Mouse (Mus musculus): ENCODE data around the gene Fndc3b. TPM values are rescaled to one million over a fixed set of nuclear protein-coding genes. Genes with fewer than 3 reads are reported as not detected.

Fndc3b gene
- polyA plus RNA-seq, 1 experiment from 2014 or later, result 4.7 TPM

GRCm38 (mm10) chr3:27642381-27642780 lies 68.7 kb downstream of the Fndc3b start:
- DNase-seq (ENCODE audit: low spot score) (no peak), ATAC-seq (no peak)
- H3K27ac ChIP-seq (ENCODE audit: low read depth, low read length), result no peak overlapping the region
- no peaks in the 10 kb centered on the region for H3K36me3 ChIP-seq (ENCODE audit: control insufficient read depth, insufficient read depth, low read length)
- H3K27me3 ChIP-seq (replicated peaks; ENCODE audit: control insufficient read depth, insufficient read depth, low read length), result no peaks in the 10 kb centered on the region
- no peaks in the 10 kb centered on the region for H3K9me3 ChIP-seq (replicated peaks; ENCODE audit: control insufficient read depth, low read length)
- H3K4me3 ChIP-seq (ENCODE audit: low read depth, low read length), result no peak overlapping the region
- no peak overlapping the region for H3K4me2 ChIP-seq (ENCODE audit: low read length)
- no peak overlapping the region for H3K9ac ChIP-seq (ENCODE audit: low read length)
- peaks cover 12% of the 10 kb centered on the region; the same call in 1 of the 2 replicates for H3K4me1 ChIP-seq (ENCODE audit: control insufficient read depth, insufficient read depth, low read length)
- WGBS, result 88% methylated on average over 6 of the region's 6 CpGs

GRCm38 (mm10) chr3:27639701-27640100 lies 71.4 kb downstream of the Fndc3b start:
- H3K27ac ChIP-seq (ENCODE audit: low read depth, low read length), result no peak overlapping the region
- no peaks in the 10 kb centered on the region for H3K36me3 ChIP-seq (ENCODE audit: control insufficient read depth, insufficient read depth, low read length)
- peaks cover 2% of the 10 kb centered on the region for H3K4me1 ChIP-seq (ENCODE audit: control insufficient read depth, insufficient read depth, low read length)
- DNase-seq (ENCODE audit: low spot score) (no peak), ATAC-seq (no peak)
- H3K4me2 ChIP-seq (ENCODE audit: low read length), result no peak overlapping the region
- H3K4me3 ChIP-seq (ENCODE audit: low read depth, low read length), result no peak overlapping the region
- 98% methylated on average over 4 of the region's 4 CpGs for WGBS
- no peaks in the 10 kb centered on the region for H3K27me3 ChIP-seq (replicated peaks; ENCODE audit: control insufficient read depth, insufficient read depth, low read length)
- H3K9ac ChIP-seq (ENCODE audit: low read length), result no peak overlapping the region
- H3K9me3 ChIP-seq (replicated peaks; ENCODE audit: control insufficient read depth, low read length), result no peaks in the 10 kb centered on the region

GRCm38 (mm10) chr3:27637046-27637661 lies 74.0 kb downstream of the Fndc3b start:
- no peaks in the 10 kb centered on the region for H3K27me3 ChIP-seq (replicated peaks; ENCODE audit: control insufficient read depth, insufficient read depth, low read length)
- no peak overlapping the region for H3K9ac ChIP-seq (ENCODE audit: low read length)
- no peak for DNase-seq (ENCODE audit: low spot score)
- H3K4me2 ChIP-seq (ENCODE audit: low read length), result no peak overlapping the region
- no peak for ATAC-seq
- H3K4me3 ChIP-seq (ENCODE audit: low read depth, low read length), result no peak overlapping the region
- H3K4me1 ChIP-seq (ENCODE audit: control insufficient read depth, insufficient read depth, low read length), result peaks cover 2% of the 10 kb centered on the region
- WGBS, result 71% methylated on average over 6 of the region's 6 CpGs
- H3K36me3 ChIP-seq (ENCODE audit: control insufficient read depth, insufficient read depth, low read length), result no peaks in the 10 kb centered on the region
- H3K9me3 ChIP-seq (replicated peaks; ENCODE audit: control insufficient read depth, low read length), result no peaks in the 10 kb centered on the region
- H3K27ac ChIP-seq (ENCODE audit: low read depth, low read length), result no peak overlapping the region

GRCm38 (mm10) chr3:27635776-27636175 lies 75.3 kb downstream of the Fndc3b start:
- H3K4me2 ChIP-seq (ENCODE audit: low read length), result no peak overlapping the region
- no peaks in the 10 kb centered on the region for H3K36me3 ChIP-seq (ENCODE audit: control insufficient read depth, insufficient read depth, low read length)
- peaks cover 2% of the 10 kb centered on the region for H3K4me1 ChIP-seq (ENCODE audit: control insufficient read depth, insufficient read depth, low read length)
- H3K27me3 ChIP-seq (replicated peaks; ENCODE audit: control insufficient read depth, insufficient read depth, low read length), result no peaks in the 10 kb centered on the region
- ATAC-seq, result no peak
- H3K4me3 ChIP-seq (ENCODE audit: low read depth, low read length), result no peak overlapping the region
- WGBS, result 18% methylated on average over 3 of the region's 3 CpGs
- no peak overlapping the region for H3K27ac ChIP-seq (ENCODE audit: low read depth, low read length)
- no peaks in the 10 kb centered on the region for H3K9me3 ChIP-seq (replicated peaks; ENCODE audit: control insufficient read depth, low read length)
- H3K9ac ChIP-seq (ENCODE audit: low read length), result no peak overlapping the region
- DNase-seq (ENCODE audit: low spot score), result no peak

- 100% methylated on average over 1 of the region's 1 CpGs for WGBS
- H3K27me3 ChIP-seq (replicated peaks; ENCODE audit: control insufficient read depth, insufficient read depth, low read length), result no peaks in the 10 kb centered on the region
- H3K9me3 ChIP-seq (replicated peaks; ENCODE audit: control insufficient read depth, low read length), result no peaks in the 10 kb centered on the region
- H3K4me1 ChIP-seq (ENCODE audit: control insufficient read depth, insufficient read depth, low read length), result peaks cover 2% of the 10 kb centered on the region
- no peak overlapping the region for H3K4me3 ChIP-seq (ENCODE audit: low read depth, low read length)
- ATAC-seq (no peak), DNase-seq (ENCODE audit: low spot score) (no peak)
- no peak overlapping the region for H3K4me2 ChIP-seq (ENCODE audit: low read length)
- no peak overlapping the region for H3K9ac ChIP-seq (ENCODE audit: low read length)
- H3K36me3 ChIP-seq (ENCODE audit: control insufficient read depth, insufficient read depth, low read length), result no peaks in the 10 kb centered on the region
- H3K27ac ChIP-seq (ENCODE audit: low read depth, low read length), result no peak overlapping the region
Observed at GRCm38 (mm10) chr3:27632880-27633279, 78.2 kb downstream of the Fndc3b start.

- peak; percentile 57 for DNase-seq (ENCODE audit: low spot score)
Observed at GRCm38 (mm10) chr3:27631112-27631511, 80.0 kb downstream of the Fndc3b start.

GRCm38 (mm10) chr3:27629716-27630115 lies 81.4 kb downstream of the Fndc3b start:
- Histone ChIP-seq H3K9me3 (replicated peaks; ENCODE audit: control insufficient read depth, low read length) (no peaks in the 10 kb centered on the region), H3K27ac (ENCODE audit: low read depth, low read length) (no peak overlapping the region), H3K4me2 (ENCODE audit: low read length) (no peak overlapping the region), H3K36me3 (ENCODE audit: control insufficient read depth, insufficient read depth, low read length) (no peaks in the 10 kb centered on the region), H3K4me1 (ENCODE audit: control insufficient read depth, insufficient read depth, low read length) (0 out of 2 replicates have a peak, but pooled peaks cover 6% of the 10 kb centered on the region), H3K27me3 (replicated peaks; ENCODE audit: control insufficient read depth, insufficient read depth, low read length) (no peaks in the 10 kb centered on the region), H3K9ac (ENCODE audit: low read length) (no peak overlapping the region), H3K4me3 (ENCODE audit: low read depth, low read length) (no peak overlapping the region)
- ATAC-seq (no peak), DNase-seq (ENCODE audit: low spot score) (no peak)
- 94% methylated on average over 5 of the region's 5 CpGs for WGBS

More at GRCm38 (mm10) chr3:27631112-27631511, 80.0 kb downstream of the Fndc3b start:
- Histone ChIP-seq H3K27ac (ENCODE audit: low read depth, low read length) (no peak overlapping the region), H3K4me3 (ENCODE audit: low read depth, low read length) (no peak overlapping the region), H3K4me2 (ENCODE audit: low read length) (no peak overlapping the region), H3K9me3 (replicated peaks; ENCODE audit: control insufficient read depth, low read length) (no peaks in the 10 kb centered on the region), H3K9ac (ENCODE audit: low read length) (no peak overlapping the region), H3K36me3 (ENCODE audit: control insufficient read depth, insufficient read depth, low read length) (no peaks in the 10 kb centered on the region), H3K4me1 (ENCODE audit: control insufficient read depth, insufficient read depth, low read length) (no peaks in the 10 kb centered on the region; the same call in 1 of the 2 replicates), H3K27me3 (replicated peaks; ENCODE audit: control insufficient read depth, insufficient read depth, low read length) (no peaks in the 10 kb centered on the region)
- peak; percentile 62 for ATAC-seq
- WGBS, result 80% methylated on average over 7 of the region's 7 CpGs

- Histone ChIP-seq H3K4me2 (ENCODE audit: low read length) (no peak overlapping the region), H3K36me3 (ENCODE audit: control insufficient read depth, insufficient read depth, low read length) (no peaks in the 10 kb centered on the region), H3K9me3 (replicated peaks; ENCODE audit: control insufficient read depth, low read length) (no peaks in the 10 kb centered on the region), H3K27ac (ENCODE audit: low read depth, low read length) (no peak overlapping the region), H3K27me3 (replicated peaks; ENCODE audit: control insufficient read depth, insufficient read depth, low read length) (no peaks in the 10 kb centered on the region), H3K4me1 (ENCODE audit: control insufficient read depth, insufficient read depth, low read length) (0 out of 2 replicates have a peak, but pooled peaks cover 6% of the 10 kb centered on the region), H3K4me3 (ENCODE audit: low read depth, low read length) (no peak overlapping the region), H3K9ac (ENCODE audit: low read length) (no peak overlapping the region)
- ATAC-seq (no peak), DNase-seq (ENCODE audit: low spot score) (no peak)
- 90% methylated on average over 8 of the region's 8 CpGs for WGBS
Observed at GRCm38 (mm10) chr3:27626301-27626700, 84.8 kb downstream of the Fndc3b start.

GRCm38 (mm10) chr3:27625592-27625985 lies 85.5 kb downstream of the Fndc3b start:
- H3K36me3 ChIP-seq (ENCODE audit: control insufficient read depth, insufficient read depth, low read length), result no peaks in the 10 kb centered on the region
- no peaks in the 10 kb centered on the region for H3K9me3 ChIP-seq (replicated peaks; ENCODE audit: control insufficient read depth, low read length)
- ATAC-seq (no peak), DNase-seq (ENCODE audit: low spot score) (no peak)
- H3K27ac ChIP-seq (ENCODE audit: low read depth, low read length), result peak overlapping the region; percentile 48
- no peak overlapping the region for H3K4me2 ChIP-seq (ENCODE audit: low read length)
- no peaks in the 10 kb centered on the region for H3K27me3 ChIP-seq (replicated peaks; ENCODE audit: control insufficient read depth, insufficient read depth, low read length)
- 78% methylated on average over 8 of the region's 8 CpGs for WGBS
- no peak overlapping the region for H3K4me3 ChIP-seq (ENCODE audit: low read depth, low read length)
- H3K9ac ChIP-seq (ENCODE audit: low read length), result no peak overlapping the region
- H3K4me1 ChIP-seq (ENCODE audit: control insufficient read depth, insufficient read depth, low read length), result 0 out of 2 replicates have a peak, but pooled peaks cover 6% of the 10 kb centered on the region
